Mouse (Mus musculus): Measurements from ENCODE around the gene Prpf39. TPM values are rescaled to one million over a fixed set of nuclear protein-coding genes. Genes with fewer than 3 reads are reported as not detected.

Prpf39 gene
- polyA plus RNA-seq, 1 experiment: 135 TPM

GRCm38 (mm10) chr12:65048799-65049198, 12.7 kb downstream of the Prpf39 start:
- no peaks in the 10 kb centered on the region for H3K27me3 ChIP-seq (ENCODE audit: control insufficient read depth, insufficient read depth, low read length, poor library complexity, severe bottlenecking)
- H3K4me1 ChIP-seq (ENCODE audit: control insufficient read depth, insufficient read depth, low read length): no peaks in the 10 kb centered on the region
- H3K27ac ChIP-seq (ENCODE audit: insufficient read depth, low read length): no peak overlapping the region
- H3K9me3 ChIP-seq (replicated peaks; ENCODE audit: control insufficient read depth, insufficient read depth, low read length, poor library complexity, severe bottlenecking): no peaks in the 10 kb centered on the region
- H3K36me3 ChIP-seq (ENCODE audit: control insufficient read depth, insufficient read depth, low read length, poor library complexity, severe bottlenecking): peaks cover 28% of the 10 kb centered on the region
- TF ChIP-seq POLR2A (IDR thresholded peaks at IDR 0.05; ENCODE audit: insufficient read depth, low read length) (no peak), CTCF (IDR thresholded peaks at IDR 0.05; ENCODE audit: low read depth, low read length) (no peak), EP300 (IDR thresholded peaks at IDR 0.05; ENCODE audit: insufficient read depth, low read depth, low read length) (no peak)
- no peak overlapping the region for H3K9ac ChIP-seq (ENCODE audit: low read depth, poor library complexity, severe bottlenecking)
- H3K4me3 ChIP-seq (ENCODE audit: low read depth, low read length): no peak overlapping the region

- H3K27me3 ChIP-seq (ENCODE audit: control insufficient read depth, insufficient read depth, low read length, poor library complexity, severe bottlenecking): no peaks in the 10 kb centered on the region
- peaks cover 60% of the 10 kb centered on the region for H3K36me3 ChIP-seq (ENCODE audit: control insufficient read depth, insufficient read depth, low read length, poor library complexity, severe bottlenecking)
- TF ChIP-seq POLR2A (IDR thresholded peaks at IDR 0.05; ENCODE audit: insufficient read depth, low read length): no peak
- TF ChIP-seq CTCF (IDR thresholded peaks at IDR 0.05; ENCODE audit: low read depth, low read length): no peak
- TF ChIP-seq EP300 (IDR thresholded peaks at IDR 0.05; ENCODE audit: insufficient read depth, low read depth, low read length): no peak
- no peaks in the 10 kb centered on the region for H3K4me1 ChIP-seq (ENCODE audit: control insufficient read depth, insufficient read depth, low read length)
- H3K9ac ChIP-seq (ENCODE audit: low read depth, poor library complexity, severe bottlenecking): no peak overlapping the region
- no peak overlapping the region for H3K4me3 ChIP-seq (ENCODE audit: low read depth, low read length)
- H3K9me3 ChIP-seq (replicated peaks; ENCODE audit: control insufficient read depth, insufficient read depth, low read length, poor library complexity, severe bottlenecking): no peaks in the 10 kb centered on the region
- no peak overlapping the region for H3K27ac ChIP-seq (ENCODE audit: insufficient read depth, low read length)
These were observed 22.1 kb downstream of the Prpf39 start for GRCm38 (mm10) chr12:65058203-65058602.

GRCm38 (mm10) chr12:65061082-65061481, 24.9 kb downstream of the Prpf39 start:
- TF ChIP-seq CTCF (IDR thresholded peaks at IDR 0.05; ENCODE audit: low read depth, low read length): no peak
- no peak for TF ChIP-seq POLR2A (IDR thresholded peaks at IDR 0.05; ENCODE audit: insufficient read depth, low read length)
- no peak for TF ChIP-seq EP300 (IDR thresholded peaks at IDR 0.05; ENCODE audit: insufficient read depth, low read depth, low read length)

GRCm38 (mm10) chr12:65065241-65065640, 29.1 kb downstream of the Prpf39 start:
- Histone ChIP-seq H3K9me3 (replicated peaks; ENCODE audit: control insufficient read depth, insufficient read depth, low read length, poor library complexity, severe bottlenecking) (no peaks in the 10 kb centered on the region), H3K9ac (ENCODE audit: low read depth, poor library complexity, severe bottlenecking) (no peak overlapping the region), H3K4me1 (ENCODE audit: control insufficient read depth, insufficient read depth, low read length) (peaks cover 2% of the 10 kb centered on the region), H3K27ac (ENCODE audit: insufficient read depth, low read length) (no peak overlapping the region; the same call in 1 of the 2 replicates), H3K27me3 (ENCODE audit: control insufficient read depth, insufficient read depth, low read length, poor library complexity, severe bottlenecking) (no peaks in the 10 kb centered on the region), H3K36me3 (ENCODE audit: control insufficient read depth, insufficient read depth, low read length, poor library complexity, severe bottlenecking) (peaks cover 81% of the 10 kb centered on the region), H3K4me3 (ENCODE audit: low read depth, low read length) (no peak overlapping the region)
- TF ChIP-seq CTCF (IDR thresholded peaks at IDR 0.05; ENCODE audit: low read depth, low read length) (no peak), EP300 (IDR thresholded peaks at IDR 0.05; ENCODE audit: insufficient read depth, low read depth, low read length) (no peak), POLR2A (IDR thresholded peaks at IDR 0.05; ENCODE audit: insufficient read depth, low read length) (no peak)

More at GRCm38 (mm10) chr12:65061082-65061481, 24.9 kb downstream of the Prpf39 start:
- Histone ChIP-seq H3K4me1 (ENCODE audit: control insufficient read depth, insufficient read depth, low read length) (no peaks in the 10 kb centered on the region), H3K36me3 (ENCODE audit: control insufficient read depth, insufficient read depth, low read length, poor library complexity, severe bottlenecking) (peaks cover 64% of the 10 kb centered on the region), H3K4me3 (ENCODE audit: low read depth, low read length) (no peak overlapping the region), H3K9ac (ENCODE audit: low read depth, poor library complexity, severe bottlenecking) (no peak overlapping the region), H3K27me3 (ENCODE audit: control insufficient read depth, insufficient read depth, low read length, poor library complexity, severe bottlenecking) (no peaks in the 10 kb centered on the region), H3K9me3 (replicated peaks; ENCODE audit: control insufficient read depth, insufficient read depth, low read length, poor library complexity, severe bottlenecking) (no peaks in the 10 kb centered on the region), H3K27ac (ENCODE audit: insufficient read depth, low read length) (no peak overlapping the region)

GRCm38 (mm10) chr12:65066234-65066633, 30.1 kb downstream of the Prpf39 start:
- no peak overlapping the region for H3K4me3 ChIP-seq (ENCODE audit: low read depth, low read length)
- H3K9ac ChIP-seq (ENCODE audit: low read depth, poor library complexity, severe bottlenecking): no peak overlapping the region
- H3K9me3 ChIP-seq (replicated peaks; ENCODE audit: control insufficient read depth, insufficient read depth, low read length, poor library complexity, severe bottlenecking): no peaks in the 10 kb centered on the region
- H3K4me1 ChIP-seq (ENCODE audit: control insufficient read depth, insufficient read depth, low read length): peaks cover 2% of the 10 kb centered on the region
- peaks cover 78% of the 10 kb centered on the region for H3K36me3 ChIP-seq (ENCODE audit: control insufficient read depth, insufficient read depth, low read length, poor library complexity, severe bottlenecking)
- H3K27me3 ChIP-seq (ENCODE audit: control insufficient read depth, insufficient read depth, low read length, poor library complexity, severe bottlenecking): no peaks in the 10 kb centered on the region
- TF ChIP-seq EP300 (IDR thresholded peaks at IDR 0.05; ENCODE audit: insufficient read depth, low read depth, low read length): no peak
- no peak for TF ChIP-seq CTCF (IDR thresholded peaks at IDR 0.05; ENCODE audit: low read depth, low read length)
- TF ChIP-seq POLR2A (IDR thresholded peaks at IDR 0.05; ENCODE audit: insufficient read depth, low read length): no peak
- H3K27ac ChIP-seq (ENCODE audit: insufficient read depth, low read length): peak overlapping the region; percentile 44; the same call in 1 of the 2 replicates

- no peak overlapping the region for H3K27ac ChIP-seq (ENCODE audit: insufficient read depth, low read length)
These were observed 32.3 kb downstream of the Prpf39 start for GRCm38 (mm10) chr12:65068409-65068808.

More at GRCm38 (mm10) chr12:65068409-65068808, 32.3 kb downstream of the Prpf39 start:
- Histone ChIP-seq H3K9me3 (replicated peaks; ENCODE audit: control insufficient read depth, insufficient read depth, low read length, poor library complexity, severe bottlenecking) (no peaks in the 10 kb centered on the region), H3K27me3 (ENCODE audit: control insufficient read depth, insufficient read depth, low read length, poor library complexity, severe bottlenecking) (no peaks in the 10 kb centered on the region), H3K4me1 (ENCODE audit: control insufficient read depth, insufficient read depth, low read length) (peaks cover 2% of the 10 kb centered on the region), H3K36me3 (ENCODE audit: control insufficient read depth, insufficient read depth, low read length, poor library complexity, severe bottlenecking) (peaks cover 66% of the 10 kb centered on the region), H3K4me3 (ENCODE audit: low read depth, low read length) (no peak overlapping the region), H3K9ac (ENCODE audit: low read depth, poor library complexity, severe bottlenecking) (no peak overlapping the region)
- no peak for TF ChIP-seq EP300 (IDR thresholded peaks at IDR 0.05; ENCODE audit: insufficient read depth, low read depth, low read length)
- no peak for TF ChIP-seq POLR2A (IDR thresholded peaks at IDR 0.05; ENCODE audit: insufficient read depth, low read length)
- no peak for TF ChIP-seq CTCF (IDR thresholded peaks at IDR 0.05; ENCODE audit: low read depth, low read length)

Measured in ES-Bruce4 (cell line).